Mouse (Mus musculus) liver, adult (tissue): ENCODE results near the gene Vstm2a.

ENCODE experiments used
- GATA4 ChIP-seq: IDR thresholded peaks from 2 replicates; pipeline ENCODE4 v1.6.1; 2014; ENCODE audit warnings: mild to moderate bottlenecking, low read length; ENCODE audit not compliant: insufficient replicate concordance

Gene Vstm2a

GRCm38 (mm10) chr11:16257473-16257921, at the start of gene Vstm2a:
Vstm2a (plus strand) TSS chr11:16257724.
- no peak for TF ChIP-seq GATA4

DNA sequence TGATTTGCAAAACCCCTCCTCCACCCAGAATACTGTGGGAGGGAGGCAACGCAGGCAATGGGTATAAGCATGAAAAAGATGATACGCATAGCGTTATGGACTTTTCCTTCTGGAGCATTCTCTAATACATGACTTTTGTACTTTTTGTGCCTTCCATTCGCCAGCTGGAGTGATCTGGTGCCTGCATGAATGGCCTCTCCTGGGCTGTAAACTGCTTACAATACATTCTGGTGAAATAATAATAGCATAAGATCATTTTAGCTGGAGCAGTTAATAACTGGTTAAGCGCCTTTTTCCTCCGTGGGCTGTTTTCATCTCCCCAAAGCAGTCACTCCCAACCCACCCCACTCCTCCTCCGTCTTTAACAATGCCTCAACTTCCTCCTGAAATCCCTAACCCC, 513 bp upstream of the Vstm2a start:
- TF ChIP-seq GATA4, result no peak

DNA sequence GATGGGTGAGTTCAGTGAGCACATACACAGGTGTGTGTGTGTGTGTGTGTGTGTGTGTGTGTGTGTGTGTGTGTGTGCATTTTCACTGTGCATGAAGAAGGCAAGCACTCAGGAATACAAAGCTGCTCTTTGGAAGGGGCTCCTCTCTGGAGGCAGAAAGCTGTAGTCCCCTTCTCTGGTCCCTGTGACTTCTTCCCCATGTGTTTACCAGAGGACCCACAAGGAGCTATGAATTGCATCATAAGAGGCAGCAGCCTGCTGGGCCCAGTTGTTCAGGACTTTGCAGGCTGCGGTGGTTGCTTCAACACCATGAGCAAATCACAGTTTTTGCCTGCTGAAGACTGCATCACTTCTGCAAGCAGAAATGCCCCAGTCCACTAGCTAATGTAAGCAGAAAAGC, 776 bp downstream of the Vstm2a start:
- no peak for TF ChIP-seq GATA4

DNA sequence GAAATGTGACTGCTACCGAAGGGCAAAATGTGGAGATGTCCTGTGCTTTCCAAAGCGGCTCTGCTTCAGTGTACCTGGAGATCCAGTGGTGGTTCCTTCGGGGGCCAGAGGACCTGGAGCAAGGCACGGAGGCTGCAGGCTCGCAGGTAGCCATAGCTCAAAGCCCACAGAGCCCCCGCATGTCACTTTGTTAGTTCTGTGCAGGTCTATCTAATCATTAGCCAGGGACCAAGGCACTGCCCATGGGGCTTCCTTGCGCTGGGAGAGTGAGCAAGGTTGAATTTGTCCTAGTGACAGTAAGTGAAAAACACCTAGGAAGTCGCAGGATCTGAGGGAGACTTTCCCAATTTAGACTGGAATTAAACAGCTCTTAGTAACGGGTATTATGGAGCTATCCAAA, 2.4 kb downstream of the Vstm2a start:
- no peak for TF ChIP-seq GATA4

DNA sequence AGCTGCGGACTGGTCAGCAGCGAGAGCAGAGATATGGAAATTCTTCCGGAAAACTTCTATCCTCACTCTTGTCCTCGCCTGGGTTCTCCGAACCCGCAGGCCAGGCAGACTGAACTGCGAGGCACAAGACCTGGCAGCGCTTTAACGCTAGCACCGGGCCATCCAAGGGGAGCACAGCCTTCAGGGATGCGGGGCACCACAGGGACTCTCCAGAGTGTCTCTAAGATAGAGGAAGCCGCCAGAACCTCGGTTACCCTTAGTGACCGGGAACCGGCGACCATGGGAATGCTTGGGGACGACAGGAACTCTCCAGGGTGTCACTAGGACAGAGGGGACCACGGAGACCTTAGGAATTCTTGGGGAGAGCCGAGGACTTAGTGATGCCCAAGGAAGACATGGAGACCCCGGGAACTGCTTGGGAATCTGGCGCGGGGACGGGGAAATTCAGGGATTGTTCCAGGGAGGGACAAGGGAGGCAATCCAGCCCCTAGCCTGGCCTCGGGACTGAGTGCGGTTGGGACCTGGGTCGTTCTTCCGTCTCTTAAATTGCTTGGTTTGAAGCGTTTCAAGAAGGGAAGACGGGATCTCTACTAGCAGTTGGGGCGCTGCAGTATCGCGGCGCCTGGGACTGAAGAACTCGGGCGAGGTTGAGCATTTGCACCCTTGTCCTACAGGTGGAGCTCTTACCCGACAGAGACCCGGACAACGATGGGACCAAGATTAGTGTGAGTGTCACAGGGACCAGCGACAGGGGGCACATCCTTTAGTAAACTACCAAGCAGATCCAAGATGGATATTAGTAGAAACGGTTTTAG, 3.4 kb downstream of the Vstm2a start:
- TF ChIP-seq GATA4, result no peak

DNA sequence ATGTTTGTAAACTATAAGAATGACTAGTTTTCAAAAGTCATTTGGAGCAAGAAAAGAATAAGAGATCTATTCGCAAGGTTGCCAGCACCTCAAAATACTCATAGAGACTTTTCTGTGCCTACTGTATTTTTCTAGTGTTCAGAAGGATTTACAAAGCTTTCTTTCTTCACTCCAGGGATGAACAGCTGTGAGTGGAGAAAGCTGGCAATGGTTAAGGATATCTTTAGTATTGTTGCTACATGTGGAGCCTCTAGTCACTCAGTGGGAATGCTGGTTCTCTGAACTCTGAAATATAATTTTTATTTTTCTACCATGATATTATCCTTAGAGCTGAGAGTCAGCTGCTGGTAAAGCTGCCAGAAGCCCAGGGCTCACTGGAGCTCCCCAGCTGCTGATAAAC, 10.9 kb downstream of the Vstm2a start:
- TF ChIP-seq GATA4, result no peak

DNA sequence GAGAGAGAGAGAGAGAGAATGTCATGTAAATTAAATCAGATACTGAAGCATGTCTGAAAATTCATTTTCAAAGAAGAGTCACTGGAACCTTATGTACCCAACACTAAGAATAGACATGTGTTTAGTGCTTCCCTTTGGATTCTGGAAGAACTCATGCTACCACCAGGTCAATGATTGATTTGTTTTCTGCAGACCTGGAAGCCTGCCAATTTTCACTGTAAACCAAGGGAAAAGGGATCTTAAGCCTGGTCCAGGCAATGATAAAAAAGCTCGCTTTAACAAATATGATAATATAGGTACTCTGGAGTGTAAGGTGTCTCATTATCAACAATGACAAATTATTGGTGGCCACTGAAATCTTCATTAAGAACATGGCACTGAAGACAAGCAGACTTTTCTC, 32.9 kb downstream of the Vstm2a start:
- no peak for TF ChIP-seq GATA4

GRCm38 (mm10) chr11:16292960-16293359, 35.4 kb downstream of the Vstm2a start:
- TF ChIP-seq GATA4, result no peak

GRCm38 (mm10) chr11:16296521-16296920, 39.0 kb downstream of the Vstm2a start:
- no peak for TF ChIP-seq GATA4

- no peak for TF ChIP-seq GATA4
Measured at GRCm38 (mm10) chr11:16299492-16299891, 42.0 kb downstream of the Vstm2a start.

GRCm38 (mm10) chr11:16299960-16300359, 42.4 kb downstream of the Vstm2a start:
- TF ChIP-seq GATA4, result no peak

DNA sequence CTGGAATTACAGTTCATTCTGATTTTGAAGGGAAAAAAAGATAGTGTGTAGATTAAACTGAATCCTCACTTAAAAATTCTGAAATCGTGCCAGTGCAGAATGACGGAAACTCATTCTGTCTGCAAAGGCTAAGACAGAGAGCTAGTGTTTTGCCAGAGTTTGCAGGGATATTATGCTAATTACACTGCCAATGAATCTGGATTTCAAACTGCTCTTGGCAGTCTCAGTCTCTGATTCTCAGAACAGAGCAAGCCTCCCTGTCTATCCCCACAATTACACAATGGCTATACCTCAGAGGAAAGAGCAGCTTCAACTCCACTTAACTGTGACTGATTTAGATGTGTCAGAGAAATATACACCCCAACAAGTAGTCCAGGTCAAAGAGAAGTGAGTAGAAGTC, 43.2 kb downstream of the Vstm2a start:
- TF ChIP-seq GATA4, result no peak

DNA sequence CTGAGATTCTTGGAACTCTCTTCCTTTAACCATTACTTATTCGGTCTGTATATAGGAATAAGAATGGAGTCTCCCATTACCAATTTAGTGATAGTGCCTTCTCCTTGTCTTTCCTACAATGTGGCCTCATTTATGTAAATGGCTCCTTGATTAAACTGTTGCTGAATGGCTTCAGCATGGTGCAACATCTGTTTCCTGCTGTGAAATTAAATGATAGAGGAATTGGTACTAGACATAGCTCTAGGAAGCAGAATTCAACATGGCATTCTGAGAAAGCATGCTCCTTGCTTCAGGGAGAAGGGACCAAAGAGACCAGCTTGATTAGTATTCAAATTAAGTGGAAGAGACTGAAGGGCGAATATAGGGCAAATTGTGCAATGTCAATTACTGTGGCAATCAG, 57.6 kb downstream of the Vstm2a start:
- TF ChIP-seq GATA4, result no peak

- no peak for TF ChIP-seq GATA4
Measured at GRCm38 (mm10) chr11:16345179-16345578, 87.7 kb downstream of the Vstm2a start.

DNA sequence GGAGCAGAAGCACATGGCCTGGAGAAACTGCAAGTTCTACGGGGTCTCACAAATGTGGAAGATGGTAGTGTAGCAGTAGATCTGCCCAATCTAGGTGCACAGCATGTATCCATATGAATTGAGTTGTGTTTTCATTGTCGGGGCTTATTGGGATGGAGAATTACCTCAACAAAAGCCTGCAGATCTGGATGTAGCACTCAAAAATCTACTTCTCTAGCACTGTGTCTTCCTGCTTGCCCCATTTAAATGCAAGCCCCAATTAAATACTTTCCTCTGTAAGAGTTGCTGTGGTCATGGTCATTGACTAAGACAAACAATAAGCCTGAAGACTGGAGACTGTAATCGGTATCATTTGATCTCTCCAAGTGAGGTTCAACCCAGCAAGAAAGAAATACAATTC, 88.2 kb downstream of the Vstm2a start:
- no peak for TF ChIP-seq GATA4

DNA sequence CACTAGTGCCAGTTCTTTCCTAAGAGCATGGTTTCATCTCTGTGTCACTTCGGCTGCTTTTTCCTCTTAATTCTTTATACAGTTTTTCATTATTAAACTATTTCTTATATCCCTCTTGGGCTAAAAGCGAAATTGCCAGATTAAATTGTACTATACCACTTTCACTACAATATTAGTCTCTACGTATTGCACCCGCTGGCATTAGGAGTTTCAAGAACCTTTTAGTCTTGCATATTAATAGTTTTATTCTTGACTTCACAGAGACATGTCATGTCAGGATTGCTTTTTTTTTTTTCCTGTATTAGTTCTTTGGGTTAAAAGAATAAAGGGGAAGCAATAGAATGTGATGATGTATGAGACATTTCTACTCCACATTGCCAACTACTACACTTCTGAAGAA, 94.4 kb downstream of the Vstm2a start:
- TF ChIP-seq GATA4, result no peak

GRCm38 (mm10) chr11:16354356-16354755, 96.8 kb downstream of the Vstm2a start:
- no peak for TF ChIP-seq GATA4
